Mouse (Mus musculus) brown adipose tissue, adult 24 weeks (tissue): ENCODE measurements at regions not wholly inside any gene's neighbourhood (a gene's known extent, or its start where the extent isn't known, plus 50 kb on each side); places are given as distances from the start of the nearest gene placed in this dataset.

Experiments used
- H3K27ac ChIP-seq: fragments of 200-500 bp; replicated peaks from 2 replicates; pipeline ENCODE4 v1.5.1; 2012; ENCODE audit warnings: low read depth, mild to moderate bottlenecking, low read length
- H3K4me1 ChIP-seq: fragments of 200-500 bp; 2 replicates; pipeline ENCODE4 v1.6.1; 2012; ENCODE audit warnings: low read length, mixed read lengths; ENCODE audit not compliant: control insufficient read depth, insufficient read depth, insufficient read length
- H3K4me3 ChIP-seq: fragments of 200-500 bp; 2 replicates; pipeline ENCODE4 v1.5.1; 2012; ENCODE audit warnings: low read depth, mild to moderate bottlenecking, low read length, moderate library complexity; ENCODE audit not compliant: insufficient read depth

DNA sequence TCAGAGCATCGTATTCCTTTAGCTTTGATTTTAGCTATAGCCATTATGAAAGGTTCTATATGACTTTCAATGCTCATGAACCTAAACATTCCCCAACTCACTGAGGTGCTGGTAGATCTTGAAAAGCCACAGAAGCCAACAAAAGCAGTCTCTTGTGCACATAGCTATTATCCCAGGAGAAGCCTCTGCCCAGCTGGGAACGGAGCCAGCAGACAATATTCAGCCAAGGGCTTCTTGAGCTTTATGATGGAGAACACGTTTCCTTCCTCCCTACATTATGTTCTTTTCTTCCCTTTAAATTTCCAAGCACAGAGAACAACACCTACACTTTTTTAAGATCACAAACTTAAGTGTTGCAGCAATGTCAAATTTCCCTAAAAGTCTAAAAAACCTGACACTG is 3321.1 kb upstream of the Gm7489 start:
- Histone ChIP-seq H3K4me1 (no peaks in the 10 kb centered on the region), H3K27ac (no peak overlapping the region), H3K4me3 (no peak overlapping the region)

DNA sequence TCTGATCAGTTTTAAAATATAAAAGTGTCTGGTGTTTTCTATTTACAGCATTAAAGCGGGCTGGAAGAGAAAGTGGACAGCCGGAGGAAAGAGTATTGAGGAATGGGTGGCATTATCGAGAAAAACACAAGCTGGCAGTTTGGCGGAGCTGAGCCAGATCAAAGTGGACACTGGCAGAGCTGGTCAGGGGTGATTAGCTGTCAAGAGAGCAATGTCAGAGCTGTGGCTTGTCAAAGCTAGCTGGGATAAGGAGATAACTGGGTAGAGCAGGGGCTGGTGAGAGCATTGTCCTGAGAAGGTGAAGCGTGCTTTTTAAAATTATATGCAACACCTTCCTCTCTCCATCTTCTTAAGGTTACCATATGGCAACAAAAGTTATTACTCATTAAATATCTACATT is 3303.9 kb upstream of the Gm7489 start:
- H3K4me3 ChIP-seq: no peak overlapping the region
- H3K27ac ChIP-seq: no peak overlapping the region
- H3K4me1 ChIP-seq: no peaks in the 10 kb centered on the region

DNA sequence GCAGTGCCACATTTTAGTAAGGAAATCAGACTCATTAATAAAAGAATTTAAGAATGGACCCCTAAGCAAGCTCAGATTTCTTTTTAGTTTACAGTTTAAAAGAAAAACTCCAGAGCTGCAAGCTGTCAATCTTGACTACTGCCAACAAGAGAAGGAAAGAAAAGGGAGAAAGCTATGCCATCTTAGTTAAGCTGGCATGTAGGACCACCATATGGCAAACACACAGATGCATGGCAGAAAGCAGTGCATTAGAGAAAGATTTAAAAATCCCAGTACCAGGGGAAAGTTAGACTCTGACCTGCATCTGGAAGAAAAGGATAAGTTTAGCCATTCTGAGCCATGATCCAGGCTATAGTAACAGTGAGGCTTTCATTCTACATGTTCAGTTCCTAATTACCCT is 3300.8 kb upstream of the Gm7489 start:
- Histone ChIP-seq H3K4me1 (no peaks in the 10 kb centered on the region), H3K27ac (no peak overlapping the region), H3K4me3 (no peak overlapping the region)

DNA sequence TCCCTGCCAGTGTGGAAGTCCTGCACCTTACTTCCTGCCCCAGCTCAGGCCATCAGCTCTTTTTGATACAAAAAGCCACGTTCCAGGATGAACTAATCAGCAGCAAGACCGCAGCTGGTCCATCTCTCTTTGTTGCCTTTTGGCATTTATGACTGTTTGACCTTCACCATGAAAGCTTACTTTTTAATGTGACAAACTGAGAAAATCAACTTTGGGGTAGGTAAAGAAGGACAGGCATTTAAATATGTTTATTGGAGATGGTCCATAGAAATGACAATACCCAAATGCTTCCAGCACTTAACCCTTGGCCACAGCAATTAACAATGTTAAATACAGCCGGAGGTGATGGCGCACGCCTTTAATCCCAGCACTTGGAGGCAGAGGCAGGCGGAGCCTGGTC is 3299.2 kb upstream of the Gm7489 start:
- Histone ChIP-seq H3K27ac (no peak overlapping the region), H3K4me3 (no peak overlapping the region), H3K4me1 (no peaks in the 10 kb centered on the region)
